Mouse (Mus musculus): ENCODE measurements around the gene Sertad3. TPM values are rescaled to one million over a fixed set of nuclear protein-coding genes. Genes with fewer than 3 reads are reported as not detected.

Gene Sertad3
- 23.0 and 23.4 TPM in 2 replicates for polyA plus RNA-seq (2014; fragmentation: Nextera tagmentation; extraction: Ambion mirVana)

- H3K9me3 ChIP-seq (ENCODE audit: control insufficient read depth, low read length), result no peaks in the 10 kb centered on the region
- peak within 1 kb of the TSS; percentile 69 for H3K9ac ChIP-seq (ENCODE audit: low read length)
- ATAC-seq (replicated peaks; ENCODE audit: low FRiP score) (peak; percentile 94), DNase-seq (ENCODE audit: low spot score) (peak; percentile 99)
- H3K4me3 ChIP-seq (ENCODE audit: low read depth, low read length), result peak within 1 kb of the TSS; percentile 76
- H3K27me3 ChIP-seq (ENCODE audit: control insufficient read depth, insufficient read depth, low read length), result no peaks in the 10 kb centered on the region
- H3K4me2 ChIP-seq (ENCODE audit: low read depth, low read length, severe bottlenecking), result peak within 1 kb of the TSS; percentile 70
- H3K36me3 ChIP-seq (ENCODE audit: control insufficient read depth, insufficient read depth, low read length), result peaks cover 9% of the 10 kb centered on the region; the same call in 1 of the 2 replicates
- H3K27ac ChIP-seq (ENCODE audit: low read depth, low read length), result peak within 1 kb of the TSS; percentile 84
- no peaks in the 10 kb centered on the region for H3K4me1 ChIP-seq (replicated peaks; ENCODE audit: control insufficient read depth, insufficient read depth, low read length)
- under 1% methylated on average over 36 of the region's 36 CpGs for WGBS
Observed at GRCm38 (mm10) chr7:27473156-27473834, at the start of gene Sertad3. Gene Sertad3, plus strand, starts transcription at chr7:27473768.

DNA sequence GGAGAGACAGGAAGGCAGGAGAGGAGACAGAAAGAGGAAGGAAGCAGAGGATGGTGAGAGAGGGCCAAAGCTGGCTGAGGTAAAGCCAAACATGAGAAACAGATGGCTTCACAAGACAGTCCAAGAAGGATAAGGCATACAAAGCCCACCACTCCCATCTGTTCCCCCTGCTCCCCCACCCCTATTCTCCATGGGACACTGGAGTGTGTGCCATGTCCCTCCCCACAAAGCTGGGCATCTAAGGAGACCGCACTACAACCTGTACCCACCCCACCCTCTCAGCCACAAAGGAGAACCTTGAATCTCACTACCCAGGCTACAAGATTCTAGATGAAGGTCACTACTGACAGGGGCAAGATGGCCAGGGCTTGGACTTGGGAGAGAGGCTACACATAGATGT, 46.2 kb upstream of the Sertad3 start:
- no peaks in the 10 kb centered on the region for H3K36me3 ChIP-seq (ENCODE audit: control insufficient read depth, insufficient read depth, low read length)
- no peak for DNase-seq (ENCODE audit: low spot score)
- H3K9ac ChIP-seq (ENCODE audit: low read length), result no peak overlapping the region
- no peak for ATAC-seq (replicated peaks; ENCODE audit: low FRiP score)
- H3K9me3 ChIP-seq (ENCODE audit: control insufficient read depth, low read length), result no peaks in the 10 kb centered on the region
- H3K4me1 ChIP-seq (replicated peaks; ENCODE audit: control insufficient read depth, insufficient read depth, low read length), result no peaks in the 10 kb centered on the region
- 77% methylated on average over 1 of the region's 1 CpGs for WGBS
- H3K4me3 ChIP-seq (ENCODE audit: low read depth, low read length), result no peak overlapping the region
- no peaks in the 10 kb centered on the region for H3K27me3 ChIP-seq (ENCODE audit: control insufficient read depth, insufficient read depth, low read length)
- H3K27ac ChIP-seq (ENCODE audit: low read depth, low read length), result no peak overlapping the region
- no peak overlapping the region for H3K4me2 ChIP-seq (ENCODE audit: low read depth, low read length, severe bottlenecking)

- no peaks in the 10 kb centered on the region for H3K36me3 ChIP-seq (ENCODE audit: control insufficient read depth, insufficient read depth, low read length)
- no peak overlapping the region for H3K9ac ChIP-seq (ENCODE audit: low read length)
- H3K4me2 ChIP-seq (ENCODE audit: low read depth, low read length, severe bottlenecking), result no peak overlapping the region
- no peaks in the 10 kb centered on the region for H3K9me3 ChIP-seq (ENCODE audit: control insufficient read depth, low read length)
- no peak overlapping the region for H3K4me3 ChIP-seq (ENCODE audit: low read depth, low read length)
- DNase-seq (ENCODE audit: low spot score) (no peak), ATAC-seq (replicated peaks; ENCODE audit: low FRiP score) (no peak)
- no peaks in the 10 kb centered on the region for H3K4me1 ChIP-seq (replicated peaks; ENCODE audit: control insufficient read depth, insufficient read depth, low read length)
- H3K27me3 ChIP-seq (ENCODE audit: control insufficient read depth, insufficient read depth, low read length), result no peaks in the 10 kb centered on the region
- H3K27ac ChIP-seq (ENCODE audit: low read depth, low read length), result no peak overlapping the region
- 86% methylated on average over 11 of the region's 11 CpGs for WGBS
Observed at GRCm38 (mm10) chr7:27428002-27428401, 45.6 kb upstream of the Sertad3 start.

DNA sequence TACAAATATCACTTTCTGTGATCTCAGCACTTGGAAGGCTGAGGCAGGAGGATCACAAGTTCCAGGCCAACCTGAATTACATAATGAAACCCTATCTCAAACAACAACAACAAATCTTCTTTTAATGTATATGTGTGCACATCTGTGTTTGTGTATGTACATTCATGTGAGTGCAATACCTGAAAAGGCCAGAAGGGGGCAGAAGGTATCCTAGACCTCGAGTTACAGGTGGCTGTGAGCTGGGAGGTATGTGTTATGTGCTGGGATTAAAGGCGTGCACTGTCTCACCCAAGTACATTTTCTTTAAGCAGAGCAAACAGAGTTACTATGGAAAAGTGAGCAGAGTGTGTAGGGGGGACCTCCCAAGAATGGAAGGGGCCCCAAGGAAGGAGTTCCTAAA, 44.4 kb upstream of the Sertad3 start:
- H3K4me1 ChIP-seq (replicated peaks; ENCODE audit: control insufficient read depth, insufficient read depth, low read length), result no peaks in the 10 kb centered on the region
- ATAC-seq (replicated peaks; ENCODE audit: low FRiP score), result no peak
- no peak overlapping the region for H3K9ac ChIP-seq (ENCODE audit: low read length)
- no peaks in the 10 kb centered on the region for H3K36me3 ChIP-seq (ENCODE audit: control insufficient read depth, insufficient read depth, low read length)
- no peaks in the 10 kb centered on the region for H3K27me3 ChIP-seq (ENCODE audit: control insufficient read depth, insufficient read depth, low read length)
- no peaks in the 10 kb centered on the region for H3K9me3 ChIP-seq (ENCODE audit: control insufficient read depth, low read length)
- no peak overlapping the region for H3K4me2 ChIP-seq (ENCODE audit: low read depth, low read length, severe bottlenecking)
- H3K27ac ChIP-seq (ENCODE audit: low read depth, low read length), result no peak overlapping the region
- no peak for DNase-seq (ENCODE audit: low spot score)
- WGBS, result 60% methylated on average over 2 of the region's 2 CpGs
- no peak overlapping the region for H3K4me3 ChIP-seq (ENCODE audit: low read depth, low read length)

GRCm38 (mm10) chr7:27433349-27433748, 40.2 kb upstream of the Sertad3 start:
- Histone ChIP-seq H3K4me3 (ENCODE audit: low read depth, low read length) (no peak overlapping the region), H3K9me3 (ENCODE audit: control insufficient read depth, low read length) (no peaks in the 10 kb centered on the region), H3K27ac (ENCODE audit: low read depth, low read length) (no peak overlapping the region), H3K4me2 (ENCODE audit: low read depth, low read length, severe bottlenecking) (no peak overlapping the region), H3K36me3 (ENCODE audit: control insufficient read depth, insufficient read depth, low read length) (no peaks in the 10 kb centered on the region), H3K4me1 (replicated peaks; ENCODE audit: control insufficient read depth, insufficient read depth, low read length) (no peaks in the 10 kb centered on the region), H3K27me3 (ENCODE audit: control insufficient read depth, insufficient read depth, low read length) (no peaks in the 10 kb centered on the region), H3K9ac (ENCODE audit: low read length) (no peak overlapping the region)
- DNase-seq (ENCODE audit: low spot score) (no peak), ATAC-seq (replicated peaks; ENCODE audit: low FRiP score) (no peak)
- WGBS, result 27% methylated on average over 10 of the region's 10 CpGs

GRCm38 (mm10) chr7:27433794-27434193, 39.8 kb upstream of the Sertad3 start:
- Histone ChIP-seq H3K9ac (ENCODE audit: low read length) (no peak overlapping the region), H3K4me2 (ENCODE audit: low read depth, low read length, severe bottlenecking) (no peak overlapping the region), H3K27ac (ENCODE audit: low read depth, low read length) (no peak overlapping the region), H3K36me3 (ENCODE audit: control insufficient read depth, insufficient read depth, low read length) (no peaks in the 10 kb centered on the region), H3K4me1 (replicated peaks; ENCODE audit: control insufficient read depth, insufficient read depth, low read length) (no peaks in the 10 kb centered on the region), H3K27me3 (ENCODE audit: control insufficient read depth, insufficient read depth, low read length) (no peaks in the 10 kb centered on the region), H3K4me3 (ENCODE audit: low read depth, low read length) (no peak overlapping the region), H3K9me3 (ENCODE audit: control insufficient read depth, low read length) (no peaks in the 10 kb centered on the region)
- no peak for ATAC-seq (replicated peaks; ENCODE audit: low FRiP score)
- no peak for DNase-seq (ENCODE audit: low spot score)
- WGBS, result 12% methylated on average over 10 of the region's 10 CpGs

GRCm38 (mm10) chr7:27437544-27437943, 36.0 kb upstream of the Sertad3 start:
- no peaks in the 10 kb centered on the region for H3K4me1 ChIP-seq (replicated peaks; ENCODE audit: control insufficient read depth, insufficient read depth, low read length)
- WGBS, result 60% methylated on average over 5 of the region's 5 CpGs
- no peak for DNase-seq (ENCODE audit: low spot score)

GRCm38 (mm10) chr7:27440014-27440413, 33.6 kb upstream of the Sertad3 start:
- ATAC-seq (replicated peaks; ENCODE audit: low FRiP score), result no peak
- no peak for DNase-seq (ENCODE audit: low spot score)
- no peak overlapping the region for H3K4me2 ChIP-seq (ENCODE audit: low read depth, low read length, severe bottlenecking)
- H3K27me3 ChIP-seq (ENCODE audit: control insufficient read depth, insufficient read depth, low read length), result peaks cover 3% of the 10 kb centered on the region; the same call in 1 of the 2 replicates
- H3K4me3 ChIP-seq (ENCODE audit: low read depth, low read length), result no peak overlapping the region
- H3K9me3 ChIP-seq (ENCODE audit: control insufficient read depth, low read length), result no peaks in the 10 kb centered on the region; the same call in 1 of the 2 replicates
- H3K9ac ChIP-seq (ENCODE audit: low read length), result no peak overlapping the region
- no peaks in the 10 kb centered on the region for H3K4me1 ChIP-seq (replicated peaks; ENCODE audit: control insufficient read depth, insufficient read depth, low read length)
- no peak overlapping the region for H3K27ac ChIP-seq (ENCODE audit: low read depth, low read length)
- WGBS, result 80% methylated on average over 4 of the region's 4 CpGs
- no peaks in the 10 kb centered on the region for H3K36me3 ChIP-seq (ENCODE audit: control insufficient read depth, insufficient read depth, low read length)

More at GRCm38 (mm10) chr7:27437544-27437943, 36.0 kb upstream of the Sertad3 start:
- H3K36me3 ChIP-seq (ENCODE audit: control insufficient read depth, insufficient read depth, low read length), result no peaks in the 10 kb centered on the region
- no peak overlapping the region for H3K4me3 ChIP-seq (ENCODE audit: low read depth, low read length)
- no peak for ATAC-seq (replicated peaks; ENCODE audit: low FRiP score)
- H3K4me2 ChIP-seq (ENCODE audit: low read depth, low read length, severe bottlenecking), result no peak overlapping the region
- no peak overlapping the region for H3K27ac ChIP-seq (ENCODE audit: low read depth, low read length)
- H3K9me3 ChIP-seq (ENCODE audit: control insufficient read depth, low read length), result no peaks in the 10 kb centered on the region; the same call in 1 of the 2 replicates
- H3K27me3 ChIP-seq (ENCODE audit: control insufficient read depth, insufficient read depth, low read length), result no peaks in the 10 kb centered on the region
- H3K9ac ChIP-seq (ENCODE audit: low read length), result no peak overlapping the region

DNA sequence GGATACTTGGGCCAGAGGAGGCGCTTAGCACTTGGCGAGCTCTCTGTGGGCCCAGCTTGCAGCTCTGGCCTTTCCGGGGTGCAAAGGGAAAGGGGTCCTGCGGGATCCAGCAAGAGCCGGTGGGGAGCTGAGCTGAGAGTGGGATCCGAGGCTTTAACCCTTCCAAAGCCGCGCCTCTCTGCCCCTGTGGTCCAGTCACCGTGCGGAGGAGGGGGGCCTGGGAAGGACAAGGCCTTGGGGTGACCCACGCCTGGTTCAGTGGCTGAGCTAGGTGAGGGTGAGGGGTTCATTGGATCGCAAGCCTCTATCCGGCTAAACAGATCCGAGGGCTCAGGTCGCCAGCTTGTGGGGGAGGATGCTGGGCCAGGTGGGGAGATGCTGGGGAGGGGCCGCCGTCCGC, 27.5 kb upstream of the Sertad3 start:
- H3K36me3 ChIP-seq (ENCODE audit: control insufficient read depth, insufficient read depth, low read length), result no peaks in the 10 kb centered on the region
- peaks cover 10% of the 10 kb centered on the region; the same call in 1 of the 2 replicates for H3K4me1 ChIP-seq (replicated peaks; ENCODE audit: control insufficient read depth, insufficient read depth, low read length)
- H3K4me2 ChIP-seq (ENCODE audit: low read depth, low read length, severe bottlenecking), result peak overlapping the region; percentile 88
- no peaks in the 10 kb centered on the region; the same call in 1 of the 2 replicates for H3K9me3 ChIP-seq (ENCODE audit: control insufficient read depth, low read length)
- no peak overlapping the region for H3K27ac ChIP-seq (ENCODE audit: low read depth, low read length)
- WGBS, result 2% methylated on average over 18 of the region's 18 CpGs
- peak; percentile 55 for DNase-seq (ENCODE audit: low spot score)
- H3K9ac ChIP-seq (ENCODE audit: low read length), result peak overlapping the region; percentile 64
- no peak for ATAC-seq (replicated peaks; ENCODE audit: low FRiP score)
- peaks cover 26% of the 10 kb centered on the region for H3K27me3 ChIP-seq (ENCODE audit: control insufficient read depth, insufficient read depth, low read length)
- H3K4me3 ChIP-seq (ENCODE audit: low read depth, low read length), result peak overlapping the region; percentile 54
